Mouse (Mus musculus) c-Kit-positive CD71-negative TER-119-negative erythroid progenitor cells, embryonic 14.5 days (primary cell): ENCODE measurements around the gene Hsd17b2.
"Not testable (repeated sequence)": the region's sequence is repeated elsewhere in the genome, so short reads cannot be mapped to it uniquely, and the experiment has no call there.

Experiments
- DNase-seq: peaks from one replicate; pipeline ENCODE4 v3.0.0-alpha.2; 2013; ENCODE audit warnings: low read depth

The Hsd17b2 gene

GRCm38 (mm10) chr8:117714604-117715003, 12.9 kb downstream of the Hsd17b2 start:
- no peak for DNase-seq

- DNase-seq: no peak
These were observed 14.2 kb downstream of the Hsd17b2 start for GRCm38 (mm10) chr8:117715896-117716295.

GRCm38 (mm10) chr8:117718152-117718860, 16.6 kb downstream of the Hsd17b2 start:
- no peak for DNase-seq

GRCm38 (mm10) chr8:117726467-117726866, 24.8 kb downstream of the Hsd17b2 start:
- DNase-seq: no peak

- peak; percentile 10 for DNase-seq
These were observed 25.9 kb downstream of the Hsd17b2 start for GRCm38 (mm10) chr8:117727561-117727960.

- DNase-seq: no peak
These were observed 26.5 kb downstream of the Hsd17b2 start for GRCm38 (mm10) chr8:117728234-117728633.

GRCm38 (mm10) chr8:117730980-117731379, 29.3 kb downstream of the Hsd17b2 start:
- DNase-seq: no peak

- no peak for DNase-seq
These were observed 35.0 kb downstream of the Hsd17b2 start for GRCm38 (mm10) chr8:117736657-117737175.

GRCm38 (mm10) chr8:117738206-117738605, 36.5 kb downstream of the Hsd17b2 start:
- DNase-seq: not testable (repeated sequence)

- no peak for DNase-seq
These were observed 38.8 kb downstream of the Hsd17b2 start for GRCm38 (mm10) chr8:117740387-117740998.

- no peak for DNase-seq
These were observed 40.8 kb downstream of the Hsd17b2 start for GRCm38 (mm10) chr8:117742431-117743012.

GRCm38 (mm10) chr8:117746651-117747050, 44.9 kb downstream of the Hsd17b2 start:
- no peak for DNase-seq

- DNase-seq: no peak
These were observed 45.7 kb downstream of the Hsd17b2 start for GRCm38 (mm10) chr8:117747428-117747827.

- no peak for DNase-seq
These were observed 46.4 kb downstream of the Hsd17b2 start for GRCm38 (mm10) chr8:117747886-117748730.

- DNase-seq: no peak
These were observed 47.7 kb downstream of the Hsd17b2 start for GRCm38 (mm10) chr8:117749436-117749835.

GRCm38 (mm10) chr8:117757900-117758299, 56.2 kb downstream of the Hsd17b2 start:
- no peak for DNase-seq

GRCm38 (mm10) chr8:117762776-117763175, 61.1 kb downstream of the Hsd17b2 start:
- no peak for DNase-seq

- no peak for DNase-seq
These were observed 62.9 kb downstream of the Hsd17b2 start for GRCm38 (mm10) chr8:117764625-117765024.

GRCm38 (mm10) chr8:117765947-117766346, 64.2 kb downstream of the Hsd17b2 start:
- no peak for DNase-seq

GRCm38 (mm10) chr8:117768971-117769370, 67.3 kb downstream of the Hsd17b2 start:
- no peak for DNase-seq

GRCm38 (mm10) chr8:117771115-117771836, 69.6 kb downstream of the Hsd17b2 start:
- no peak for DNase-seq
